Mouse (Mus musculus) layer of hippocampus, postnatal 10 days (tissue): ENCODE results near the gene Pfn1. TPM values are rescaled to one million over a fixed set of nuclear protein-coding genes. Genes with fewer than 3 reads are reported as not detected.

Source experiments
- DNase-seq, 2 experiments: peaks; one replicate each; pipeline ENCODE4 v3.0.0; 2021; ENCODE audit warnings: low spot score in 2 of 2
- total RNA-seq, 2 experiments: library from RNA; stranded (reverse); gene quantifications; 2 replicates each; pipeline ENCODE4 v1.2.3; 2021

Pfn1 gene
- total RNA-seq, 2 experiments from 2014 or later: 364 to 371 TPM

GRCm38 (mm10) chr11:70605024-70605566 is 49.3 kb downstream of the Pfn1 start:
- peak; percentile 73 to 76 for DNase-seq

Other genes starting within 250 kb of the Pfn1 start
- gene Pelp1, start 244.6 kb downstream of the Pfn1 start, total RNA-seq: 10 to 100 TPM; 41.3 to 46.8 TPM
- 10 to 100 TPM; 92.5 to 96.0 TPM for gene Arrb2, start 222.0 kb downstream of the Pfn1 start, total RNA-seq
- gene Med11, start 202.7 kb downstream of the Pfn1 start, total RNA-seq: 10 to 100 TPM; 20.5 TPM
- 1 to 10 TPM in 1 of 2 experiments, under 1 TPM in 1; 0.96 to 1.1 TPM for gene Zmynd15, start 195.2 kb downstream of the Pfn1 start, total RNA-seq
- gene Cxcl16, start 194.7 kb downstream of the Pfn1 start, total RNA-seq: under 1 TPM; 0.42 to 0.69 TPM
- gene Tm4sf5, start 149.4 kb downstream of the Pfn1 start, total RNA-seq: not detected
- gene Vmo1, start 140.0 kb downstream of the Pfn1 start, total RNA-seq: not detected
- not detected for gene Gltpd2, start 135.4 kb downstream of the Pfn1 start, total RNA-seq
- gene Psmb6, start 129.3 kb downstream of the Pfn1 start, total RNA-seq: 100 to 1,000 TPM; 221 to 229 TPM
- not detected for gene Gm40193, start 121.7 kb downstream of the Pfn1 start, total RNA-seq
- 10 to 100 TPM; 25.0 to 25.6 TPM for gene Pld2, start 114.6 kb downstream of the Pfn1 start, total RNA-seq
- 100 to 1,000 TPM; 208 to 249 TPM for gene Mink1, start 91.8 kb downstream of the Pfn1 start, total RNA-seq
- gene 4930544D05Rik, start 38.8 kb downstream of the Pfn1 start, total RNA-seq: 1 to 10 TPM in 1 of 2 experiments, not detected in 1; 1.1 TPM
- gene Chrne, start 35.4 kb downstream of the Pfn1 start, total RNA-seq: under 1 TPM in 1 of 2 experiments, not detected in 1; 0.94 TPM
- gene Gp1ba, start 15.5 kb downstream of the Pfn1 start, total RNA-seq: not detected
- gene Rnf167, start 7.4 kb downstream of the Pfn1 start, total RNA-seq: 10 to 100 TPM; 60.3 to 61.5 TPM
- 100 to 1,000 TPM; 117 to 125 TPM for gene Slc25a11, start 7.2 kb downstream of the Pfn1 start, total RNA-seq
- 10 to 100 TPM in 1 of 2 experiments, 1 to 10 TPM in 1; 5.1 to 10.5 TPM for gene Eno3, start 2.6 kb upstream of the Pfn1 start, total RNA-seq
- 10 to 100 TPM; 52.8 to 53.9 TPM for gene Spag7, start 14.8 kb upstream of the Pfn1 start, total RNA-seq
- 100 to 1,000 TPM; 183 to 189 TPM for gene Camta2, start 33.5 kb upstream of the Pfn1 start, total RNA-seq
- gene Inca1, start 45.5 kb upstream of the Pfn1 start, total RNA-seq: 1 to 10 TPM; 1.4 to 1.8 TPM
- 10 to 100 TPM; 55.9 to 59.9 TPM for gene Kif1c, start 45.9 kb upstream of the Pfn1 start, total RNA-seq
- 10 to 100 TPM; 16.2 to 17.4 TPM for gene Zfp3, start 109.6 kb upstream of the Pfn1 start, total RNA-seq
- gene Scimp, start 157.9 kb upstream of the Pfn1 start, total RNA-seq: not detected
- 100 to 1,000 TPM; 115 to 117 TPM for gene Rabep1, start 190.1 kb upstream of the Pfn1 start, total RNA-seq